Mouse (Mus musculus): ENCODE measurements around the gene Gm21976. TPM values are rescaled to one million over a fixed set of nuclear protein-coding genes. Genes with fewer than 3 reads are reported as not detected.
A peak's percentile ranks its signal among the peaks of the same experiment; 100 is the strongest.

The Gm21976 gene
- total RNA-seq (2014; rRNA removed): not detected in 2 replicates
- not detected in 2 replicates for polyA plus RNA-seq (2015; fragmentation: Nextera tagmentation; extraction: Ambion mirVana)

DNA sequence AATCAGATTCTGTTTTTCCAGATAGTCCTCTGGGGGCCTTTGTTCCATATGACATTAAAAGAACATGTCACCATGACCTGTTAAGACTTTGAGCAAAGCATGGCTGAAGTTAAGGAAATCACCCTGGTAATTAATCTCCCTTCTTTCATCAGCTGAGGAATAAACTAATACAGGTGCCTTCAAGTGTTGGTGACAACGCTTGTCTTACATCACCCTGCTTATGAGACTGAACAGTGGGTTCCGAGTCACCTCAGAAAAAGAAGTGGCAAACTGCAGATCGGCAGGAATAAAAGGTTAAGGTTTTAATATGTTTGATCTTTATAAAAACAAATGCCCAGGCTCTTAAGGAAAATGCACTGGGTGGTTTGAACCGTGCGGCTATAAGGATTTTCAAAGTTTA, at the start of gene Gm21976:
Gene Gm21976, plus strand, starts transcription at position 202 of the 400 bp plus-strand sequence.
- Histone ChIP-seq H3K36me3 (ENCODE audit: insufficient read depth, low read length) (peaks cover 16% of the 10 kb centered on the region; the same call in 1 of the 2 replicates), H3K9ac (replicated peaks; ENCODE audit: low read length) (no peak within 1 kb of the TSS), H3K27ac (no peak within 1 kb of the TSS), H3K4me2 (ENCODE audit: low read depth, low read length) (no peak within 1 kb of the TSS), H3K4me1 (ENCODE audit: insufficient read depth, low read length) (no peaks in the 10 kb centered on the region), H3K9me3 (ENCODE audit: low read length) (no peaks in the 10 kb centered on the region), H3K4me3 (ENCODE audit: low read length) (no peak within 1 kb of the TSS), H3K27me3 (ENCODE audit: insufficient read depth, low read length) (no peaks in the 10 kb centered on the region)
- 88% methylated on average over 5 of the region's 5 CpGs for WGBS
- TF ChIP-seq CTCF (IDR thresholded peaks at IDR 0.05; ENCODE audit: low read depth): no peak
- ATAC-seq (no peak), DNase-seq (ENCODE audit: low spot score) (no peak)

GRCm38 (mm10) chr13:98230511-98230910, 49.2 kb upstream of the Gm21976 start:
- no peak for TF ChIP-seq CTCF (IDR thresholded peaks at IDR 0.05; ENCODE audit: low read depth)
- H3K4me3 ChIP-seq (ENCODE audit: low read length): no peak overlapping the region

GRCm38 (mm10) chr13:98235451-98235850, 44.2 kb upstream of the Gm21976 start:
- no peaks in the 10 kb centered on the region for H3K36me3 ChIP-seq (ENCODE audit: insufficient read depth, low read length)
- WGBS: 74% methylated on average over 6 of the region's 6 CpGs
- H3K27me3 ChIP-seq (ENCODE audit: insufficient read depth, low read length): no peaks in the 10 kb centered on the region
- H3K9ac ChIP-seq (replicated peaks; ENCODE audit: low read length): no peak overlapping the region
- no peak overlapping the region for H3K27ac ChIP-seq
- ATAC-seq: no peak
- no peaks in the 10 kb centered on the region for H3K9me3 ChIP-seq (ENCODE audit: low read length)
- TF ChIP-seq CTCF (IDR thresholded peaks at IDR 0.05; ENCODE audit: low read depth): no peak
- H3K4me2 ChIP-seq (ENCODE audit: low read depth, low read length): no peak overlapping the region
- H3K4me3 ChIP-seq (ENCODE audit: low read length): no peak overlapping the region
- no peak for DNase-seq (ENCODE audit: low spot score)
- H3K4me1 ChIP-seq (ENCODE audit: insufficient read depth, low read length): no peaks in the 10 kb centered on the region

More at GRCm38 (mm10) chr13:98230511-98230910, 49.2 kb upstream of the Gm21976 start:
- DNase-seq (ENCODE audit: low spot score) (no peak), ATAC-seq (no peak)
- Histone ChIP-seq H3K36me3 (ENCODE audit: insufficient read depth, low read length) (no peaks in the 10 kb centered on the region), H3K9me3 (ENCODE audit: low read length) (no peaks in the 10 kb centered on the region), H3K4me2 (ENCODE audit: low read depth, low read length) (no peak overlapping the region), H3K9ac (replicated peaks; ENCODE audit: low read length) (no peak overlapping the region), H3K4me1 (ENCODE audit: insufficient read depth, low read length) (no peaks in the 10 kb centered on the region), H3K27ac (no peak overlapping the region), H3K27me3 (ENCODE audit: insufficient read depth, low read length) (no peaks in the 10 kb centered on the region)
- 83% methylated on average over 1 of the region's 1 CpGs for WGBS

DNA sequence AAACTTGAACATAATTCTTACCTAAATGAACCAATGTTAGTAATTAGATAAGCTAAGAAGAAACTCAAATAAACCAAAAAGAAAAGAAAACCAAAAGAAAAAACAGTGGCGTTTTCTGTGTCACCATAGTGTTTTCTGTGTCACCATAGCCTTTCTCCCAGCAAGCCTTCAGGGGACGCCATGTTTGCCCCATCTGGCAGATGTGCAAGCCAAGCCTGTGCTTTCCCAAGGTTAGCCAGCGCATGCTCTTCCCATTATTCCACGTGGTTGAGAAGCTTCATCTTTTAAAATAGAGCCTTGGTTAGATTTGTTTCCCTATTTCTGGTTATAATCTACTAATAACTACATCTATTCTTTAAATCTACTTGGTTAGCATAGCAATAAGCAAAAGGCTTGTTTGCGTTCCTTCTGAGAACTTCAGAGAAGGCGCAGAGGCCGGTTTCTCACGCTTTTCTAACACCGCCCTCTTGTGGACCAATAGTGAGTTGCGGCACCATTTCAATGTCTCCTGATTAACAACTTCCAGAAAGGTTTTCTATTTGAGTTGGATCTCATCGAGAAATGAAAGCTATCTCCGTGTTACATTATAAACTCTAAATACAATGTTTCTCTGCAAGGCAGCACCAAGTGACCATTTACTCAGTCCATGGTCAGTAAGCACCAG, 39.6 kb upstream of the Gm21976 start:
- no peaks in the 10 kb centered on the region for H3K9me3 ChIP-seq (ENCODE audit: low read length)
- ATAC-seq (no peak), DNase-seq (ENCODE audit: low spot score) (peak; percentile 89)
- 18% methylated on average over 12 of the region's 12 CpGs for WGBS
- H3K9ac ChIP-seq (replicated peaks; ENCODE audit: low read length): no peak overlapping the region
- peak; percentile 90 for TF ChIP-seq CTCF (IDR thresholded peaks at IDR 0.05; ENCODE audit: low read depth)
- H3K27ac ChIP-seq: no peak overlapping the region
- no peaks in the 10 kb centered on the region for H3K27me3 ChIP-seq (ENCODE audit: insufficient read depth, low read length)
- no peak overlapping the region for H3K4me2 ChIP-seq (ENCODE audit: low read depth, low read length)
- H3K4me3 ChIP-seq (ENCODE audit: low read length): no peak overlapping the region
- no peaks in the 10 kb centered on the region for H3K4me1 ChIP-seq (ENCODE audit: insufficient read depth, low read length)
- no peaks in the 10 kb centered on the region for H3K36me3 ChIP-seq (ENCODE audit: insufficient read depth, low read length)

DNA sequence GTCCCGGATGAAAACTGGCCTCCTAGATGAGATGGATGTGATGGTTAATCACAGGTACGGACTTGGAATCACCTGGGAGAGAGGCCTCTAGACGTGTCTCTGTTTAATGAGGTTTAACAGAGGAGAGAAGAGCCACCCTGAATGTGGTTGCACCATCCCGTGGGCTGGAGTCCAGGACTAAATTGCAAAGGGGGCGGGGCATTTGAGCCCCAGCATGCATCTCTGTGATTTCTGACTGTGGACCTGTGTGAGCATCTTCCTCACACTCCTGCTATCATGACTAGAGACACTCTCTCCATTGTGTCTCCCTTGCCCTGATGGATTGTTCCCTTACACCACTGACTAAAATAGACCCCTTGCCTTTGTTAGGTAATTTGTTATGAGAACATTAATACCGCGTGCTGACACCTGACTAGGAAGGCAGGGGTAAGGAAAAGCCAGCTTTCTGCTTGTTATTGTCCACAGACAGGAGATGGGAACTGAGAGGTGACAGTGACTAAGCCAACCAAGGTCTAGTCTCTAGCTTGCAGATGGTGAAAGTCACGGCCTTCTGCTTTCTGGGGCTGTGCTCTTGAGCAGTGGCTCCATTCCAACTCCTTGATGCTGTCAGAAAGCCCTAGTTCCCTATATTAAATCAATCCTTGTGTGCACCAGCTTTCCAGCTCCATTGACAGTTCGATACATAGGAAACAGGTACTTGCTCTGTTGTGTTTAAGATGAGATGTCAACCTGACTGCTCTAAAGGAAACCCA, 38.0 kb upstream of the Gm21976 start:
- ATAC-seq: no peak
- Histone ChIP-seq H3K27me3 (ENCODE audit: insufficient read depth, low read length) (no peaks in the 10 kb centered on the region), H3K9me3 (ENCODE audit: low read length) (no peaks in the 10 kb centered on the region), H3K4me2 (ENCODE audit: low read depth, low read length) (no peak overlapping the region), H3K27ac (no peak overlapping the region), H3K36me3 (ENCODE audit: insufficient read depth, low read length) (no peaks in the 10 kb centered on the region), H3K4me3 (ENCODE audit: low read length) (no peak overlapping the region), H3K9ac (replicated peaks; ENCODE audit: low read length) (no peak overlapping the region), H3K4me1 (ENCODE audit: insufficient read depth, low read length) (no peaks in the 10 kb centered on the region)
- WGBS: 68% methylated on average over 9 of the region's 9 CpGs
- no peak for DNase-seq (ENCODE audit: low spot score)
- TF ChIP-seq CTCF (IDR thresholded peaks at IDR 0.05; ENCODE audit: low read depth): no peak

- ATAC-seq: peak; percentile 54; the same call in 1 of the 2 replicates
- Histone ChIP-seq H3K4me1 (ENCODE audit: insufficient read depth, low read length) (no peaks in the 10 kb centered on the region), H3K4me3 (ENCODE audit: low read length) (no peak overlapping the region), H3K9me3 (ENCODE audit: low read length) (no peaks in the 10 kb centered on the region), H3K9ac (replicated peaks; ENCODE audit: low read length) (no peak overlapping the region), H3K27me3 (ENCODE audit: insufficient read depth, low read length) (no peaks in the 10 kb centered on the region), H3K36me3 (ENCODE audit: insufficient read depth, low read length) (peaks cover 21% of the 10 kb centered on the region), H3K4me2 (ENCODE audit: low read depth, low read length) (no peak overlapping the region), H3K27ac (no peak overlapping the region)
- no peak for TF ChIP-seq CTCF (IDR thresholded peaks at IDR 0.05; ENCODE audit: low read depth)
- DNase-seq (ENCODE audit: low spot score): peak; percentile 43
- WGBS: 50% methylated on average over 5 of the region's 5 CpGs
These were observed 34.9 kb upstream of the Gm21976 start for GRCm38 (mm10) chr13:98244571-98245350.
